Mouse (Mus musculus) hematopoietic multipotent progenitor cell, adult 10-12 weeks (in vitro differentiated cells): ENCODE results near the gene Olfr675. TPM values are rescaled to one million over a fixed set of nuclear protein-coding genes. Genes with fewer than 3 reads are reported as not detected.

Experiments
- polyA plus RNA-seq: library from polyadenylated mRNA; stranded (reverse); fragments of >175 nt; gene quantifications from 2 replicates; pipeline ENCODE4 v1.2.3, GENCODE M21; 2012; ENCODE audit warnings: low replicate concordance

Olfr675 gene
- not detected in 2 replicates for polyA plus RNA-seq

DNA sequence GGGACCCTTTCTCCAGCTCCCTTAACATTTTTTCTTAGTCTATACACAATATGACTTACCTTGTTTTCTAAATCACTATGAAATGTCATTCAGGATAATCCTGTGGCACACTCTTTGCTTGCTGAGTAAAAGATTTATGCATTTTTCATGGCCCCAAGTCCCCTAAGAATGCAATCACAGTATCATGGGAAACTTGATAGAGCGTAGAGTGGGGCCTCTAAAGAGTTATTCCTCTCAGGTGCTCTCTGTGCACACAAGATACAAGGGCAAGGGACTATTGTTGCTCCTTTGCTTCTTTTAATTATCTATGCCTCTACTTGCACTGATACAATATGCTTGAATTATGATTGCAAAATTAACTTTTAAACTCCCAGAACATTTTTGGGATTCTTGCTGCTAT is at the start of gene Olfr675:
Gene Olfr675, minus strand, starts transcription at position 101 of the 400 bp plus-strand sequence.

DNA sequence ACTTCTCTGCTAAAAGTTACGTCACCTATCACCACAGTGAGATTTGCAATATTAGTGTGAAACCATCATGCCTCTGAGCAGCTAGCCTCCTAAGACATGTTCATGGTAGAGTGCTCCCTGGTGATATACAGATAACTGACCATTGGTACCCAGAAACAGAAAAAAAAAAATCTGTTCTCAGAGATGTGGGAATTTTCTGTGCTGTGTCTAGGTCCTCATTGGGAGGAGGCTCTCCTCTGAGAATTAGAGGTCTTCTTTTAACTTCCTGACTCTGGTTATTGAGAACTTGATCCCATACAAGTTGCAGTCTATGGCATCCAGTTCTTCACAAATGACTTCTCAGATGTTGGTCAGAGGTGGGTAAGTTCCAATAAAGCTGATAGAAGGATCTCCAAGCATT is 35.9 kb upstream of the Olfr675 start, which contains the start of gene Olfr678:
Gene Olfr678, plus strand, starts transcription at position 301 of the 400 bp plus-strand sequence.

DNA sequence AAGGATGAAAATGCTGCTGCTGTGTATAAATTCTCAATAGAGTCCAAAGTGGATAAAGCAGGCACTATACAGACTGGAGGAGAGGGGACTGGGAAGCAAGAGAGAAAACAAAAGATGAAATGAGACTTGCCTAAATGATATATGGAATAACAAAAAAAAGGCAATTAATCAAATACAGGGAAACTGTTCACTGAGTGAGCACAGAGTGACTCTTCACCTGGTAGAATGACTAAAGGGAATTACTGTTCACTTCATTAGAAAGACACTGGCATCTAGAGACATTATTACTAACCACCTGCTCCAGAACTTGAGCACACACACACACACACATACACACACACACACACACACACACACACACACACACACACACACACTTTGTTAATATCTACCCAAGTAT is 4.1 kb upstream of the Olfr675 start, which contains the start of gene Olfr676:
Gene Olfr676, plus strand, starts transcription at position 301 of the 400 bp plus-strand sequence.

DNA sequence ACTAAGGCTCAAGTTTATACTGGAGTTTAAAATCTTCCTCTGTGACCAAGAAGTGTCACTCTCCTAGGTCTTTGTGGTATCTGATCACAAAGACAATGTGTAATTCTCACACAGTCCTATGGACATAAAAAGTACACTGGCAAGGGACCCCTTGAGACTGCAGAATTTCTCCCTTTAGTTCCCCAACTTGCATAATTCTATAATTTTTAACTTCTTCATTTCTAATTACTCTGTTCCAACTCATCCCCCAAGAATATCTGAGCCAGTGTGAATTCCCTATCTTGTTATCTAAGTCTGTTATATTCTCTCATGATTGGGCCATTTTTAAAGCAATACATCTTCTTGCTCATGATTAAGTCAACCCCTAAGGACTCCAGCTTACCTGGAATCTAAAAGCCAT is 26.3 kb downstream of the Olfr675 start, which contains the start of gene Olfr672:
Gene Olfr672, minus strand, starts transcription at position 101 of the 400 bp plus-strand sequence.

DNA sequence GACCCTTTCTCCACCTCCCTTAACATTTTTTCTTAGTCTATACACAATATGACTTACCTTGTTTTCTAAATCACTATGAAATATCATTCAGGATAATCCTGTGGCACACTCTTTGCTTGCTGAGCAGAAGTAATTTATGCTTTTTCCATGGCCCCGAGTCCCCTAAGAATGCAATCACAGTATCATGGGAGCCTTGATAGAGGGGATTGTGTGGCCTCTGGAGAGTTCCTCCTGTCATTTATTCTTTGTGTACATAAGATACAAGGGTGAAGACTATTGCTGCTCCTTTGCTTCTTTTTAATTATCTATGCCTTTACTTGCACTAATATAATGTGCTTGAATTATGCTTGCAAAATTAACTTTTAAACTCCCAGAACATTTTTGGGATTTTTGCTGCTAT is 49.2 kb downstream of the Olfr675 start, which contains the start of gene Olfr671:
Gene Olfr671, minus strand, starts transcription at position 101 of the 400 bp plus-strand sequence.

Other genes with a start within 250 kb of the Olfr675 start
- gene Usp17lb, start 185.9 kb downstream of the Olfr675 start, polyA plus RNA-seq = not detected in 2 replicates
- not detected in 2 replicates for gene Usp17la, start 171.5 kb downstream of the Olfr675 start, polyA plus RNA-seq
- not detected in 2 replicates for gene Olfr665, start 150.4 kb downstream of the Olfr675 start, polyA plus RNA-seq
- gene Olfr666, start 132.5 kb downstream of the Olfr675 start, polyA plus RNA-seq = not detected in 2 replicates
- gene Olfr667, start 107.0 kb downstream of the Olfr675 start, polyA plus RNA-seq = not detected in 2 replicates
- gene Olfr668, start 100.4 kb downstream of the Olfr675 start, polyA plus RNA-seq = not detected in 2 replicates
- gene Olfr669, start 94.2 kb downstream of the Olfr675 start, polyA plus RNA-seq = not detected in 2 replicates
- not detected in 2 replicates for gene Olfr670, start 65.8 kb downstream of the Olfr675 start, polyA plus RNA-seq
- gene Olfr671, start 49.3 kb downstream of the Olfr675 start, polyA plus RNA-seq = not detected in 2 replicates
- not detected in 2 replicates for gene Olfr672, start 26.4 kb downstream of the Olfr675 start, polyA plus RNA-seq
- not detected in 2 replicates for gene Olfr676, start 4.2 kb upstream of the Olfr675 start, polyA plus RNA-seq
- 0.07 TPM in 1 of 2 replicates, not detected in the other for gene Olfr677, start 22.9 kb upstream of the Olfr675 start, polyA plus RNA-seq
- gene Olfr678, start 36.0 kb upstream of the Olfr675 start, polyA plus RNA-seq = not detected in 2 replicates
- gene Olfr679, start 52.7 kb upstream of the Olfr675 start, polyA plus RNA-seq = 0.02 TPM in 1 of 2 replicates, not detected in the other
- not detected in 2 replicates for gene Olfr680-ps1, start 64.4 kb upstream of the Olfr675 start, polyA plus RNA-seq
- not detected in 2 replicates for gene Olfr681, start 88.4 kb upstream of the Olfr675 start, polyA plus RNA-seq
- gene Olfr683, start 118.6 kb upstream of the Olfr675 start, polyA plus RNA-seq = not detected in 2 replicates
- not detected in 2 replicates for gene Olfr684, start 135.2 kb upstream of the Olfr675 start, polyA plus RNA-seq
- gene Olfr685, start 157.6 kb upstream of the Olfr675 start, polyA plus RNA-seq = 0.21 TPM in 1 of 2 replicates, not detected in the other
- gene Olfr686, start 179.0 kb upstream of the Olfr675 start, polyA plus RNA-seq = not detected in 2 replicates